Mouse (Mus musculus) neutrophil, adult 5-6 weeks (primary cell): ENCODE measurements at regions not wholly inside any gene's neighbourhood (a gene's known extent, or its start where the extent isn't known, plus 50 kb on each side); places are given as distances from the start of the nearest gene placed in this dataset.
A peak's percentile ranks its signal among the peaks of the same experiment; 100 is the strongest.
"Not testable (repeated sequence)": the region's sequence is repeated elsewhere in the genome, so short reads cannot be mapped to it uniquely, and the experiment has no call there.

Experiments used
- ATAC-seq: fragments of 151-379, 151-347 bp; 2 replicates; pipeline ENCODE4 v1.8.0; 2017; ENCODE audit warnings: mild to moderate bottlenecking, moderate TSS enrichment; ENCODE audit not compliant: insufficient number of reproducible peaks, poor library complexity, low FRiP score, severe bottlenecking; ENCODE audit errors: extremely low read depth

DNA sequence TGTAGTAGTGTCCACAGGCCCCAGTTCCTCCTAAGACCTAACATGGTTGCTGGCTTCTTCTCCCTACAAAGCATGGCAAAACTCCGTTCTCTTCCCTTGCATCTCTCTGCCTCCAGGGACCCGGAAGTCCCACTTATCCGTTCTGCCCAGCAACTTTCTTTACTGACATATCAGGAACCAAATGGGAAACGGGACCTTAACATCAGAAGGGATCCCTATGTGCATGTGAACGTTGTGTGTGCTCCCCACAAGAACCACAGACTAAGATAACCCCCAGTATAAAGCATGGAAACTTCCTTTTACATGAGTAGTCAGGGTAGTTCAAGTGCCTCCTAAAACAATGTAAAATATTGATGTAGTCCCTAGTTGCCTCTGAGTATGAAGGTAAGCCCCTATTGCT, 61.6 kb downstream of the Zxdb start:
- ATAC-seq, result no peak

- ATAC-seq, result no peak
Measured at GRCm38 (mm10) chrX:94788331-94788920, 64.1 kb downstream of the Zxdb start.

DNA sequence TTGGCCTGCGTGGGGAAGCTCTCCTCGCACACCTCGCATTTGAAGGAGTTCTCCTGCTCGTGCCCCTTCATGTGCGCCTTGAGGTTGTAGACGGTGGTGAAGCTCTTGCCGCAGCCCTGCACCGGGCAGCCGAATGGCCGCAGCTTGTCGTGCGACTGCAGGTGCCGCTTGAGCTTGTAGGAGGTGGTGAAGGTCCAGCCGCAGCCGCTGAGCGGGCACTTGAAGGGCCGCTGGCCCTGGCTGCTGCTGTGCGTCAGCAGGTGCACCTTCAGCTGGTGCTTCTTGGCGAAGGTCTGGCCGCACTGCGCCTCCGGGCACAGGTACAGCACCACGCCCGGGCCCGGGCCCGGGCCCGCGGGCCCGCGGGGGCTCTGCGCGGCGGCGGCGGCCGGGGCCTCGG, 72.5 kb downstream of the Zxdb start:
- peak; percentile 13; the same call in 1 of the 2 replicates for ATAC-seq

DNA sequence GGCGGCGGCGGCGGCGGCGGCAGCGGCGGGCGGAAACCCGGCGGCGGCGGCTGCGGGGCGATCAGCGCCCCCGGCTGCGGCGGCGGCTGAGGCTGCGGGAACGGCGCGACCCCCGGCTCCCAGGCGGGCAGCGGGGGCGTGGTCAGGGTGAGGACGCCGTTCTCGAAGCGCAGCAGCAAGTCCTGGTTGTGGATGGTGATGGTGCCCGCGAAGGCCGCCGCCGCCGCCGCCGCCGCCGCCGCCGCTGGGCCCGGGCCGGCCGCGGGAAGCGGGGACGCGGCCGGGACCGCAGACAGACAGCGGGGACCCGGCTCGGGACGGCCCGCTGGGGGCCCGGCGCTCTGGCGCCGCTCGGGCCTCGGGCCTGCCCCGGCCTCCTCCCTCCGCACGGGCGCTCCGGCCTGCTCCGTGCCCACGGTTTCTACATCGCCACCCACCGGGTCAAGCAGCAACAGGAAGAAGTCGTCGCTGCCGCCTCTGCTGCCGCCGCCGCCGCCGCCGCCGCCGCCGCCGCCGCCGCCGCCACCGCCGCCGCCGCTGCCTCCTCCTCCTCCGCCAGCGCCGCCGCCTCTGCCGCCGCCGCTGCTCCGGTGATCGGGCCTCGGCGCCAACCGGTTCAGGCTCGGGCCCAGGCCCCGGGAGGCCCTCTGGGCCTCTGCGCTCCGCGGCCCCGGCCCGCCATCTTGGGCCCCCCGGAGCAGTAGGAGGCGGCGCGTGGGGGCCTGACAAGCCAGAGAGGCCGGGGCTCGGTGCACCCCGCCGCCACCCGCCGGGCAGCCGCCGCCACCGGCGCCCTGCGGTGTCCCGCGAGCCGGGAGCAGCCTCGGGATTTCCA, 73.2 kb downstream of the Zxdb start:
- peak; percentile 37; the same call in 1 of the 2 replicates for ATAC-seq

- ATAC-seq, result peak; percentile 44
Measured at GRCm38 (mm10) chrX:94798183-94798619, 73.8 kb downstream of the Zxdb start.

DNA sequence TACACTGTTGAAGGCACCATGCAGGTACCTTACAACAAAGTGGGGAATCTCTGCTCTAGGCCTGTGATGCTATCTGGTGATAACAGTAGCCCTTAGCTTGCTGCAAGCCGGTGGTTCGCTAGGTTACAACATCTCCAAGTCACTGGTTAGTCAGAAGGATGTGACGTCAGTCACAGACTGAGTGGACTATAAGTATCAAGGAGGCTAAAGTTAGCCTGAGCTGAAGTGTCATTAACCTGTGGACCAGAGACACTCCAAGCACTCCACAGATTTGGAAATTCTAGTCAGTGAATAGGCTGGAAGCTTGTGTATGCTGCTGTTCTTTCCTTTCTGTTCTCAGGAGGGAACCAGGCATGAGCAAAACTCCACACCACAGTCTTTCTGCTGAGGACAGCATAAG, 88.4 kb downstream of the Zxdb start:
- not testable (repeated sequence) for ATAC-seq

DNA sequence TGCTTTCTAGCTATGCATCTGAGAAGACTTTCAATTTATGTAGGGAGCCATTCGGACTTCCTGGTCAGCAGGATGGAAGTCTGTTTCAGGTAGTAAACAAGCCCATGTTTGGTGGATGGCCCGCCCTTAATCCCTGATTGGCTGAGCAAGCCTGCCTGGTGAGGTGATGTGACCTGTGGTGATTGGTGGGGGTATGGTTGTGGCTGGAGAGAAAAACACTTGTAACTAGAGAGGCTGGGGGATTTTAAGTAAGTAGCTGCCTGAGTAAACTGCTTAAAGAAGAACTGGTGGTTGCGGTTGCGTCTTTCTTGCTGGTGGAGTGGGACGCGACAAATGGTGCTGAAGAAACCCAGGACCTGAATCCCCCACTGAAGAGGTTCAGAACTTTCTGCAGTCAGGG, 103.2 kb downstream of the Zxdb start:
- not testable (repeated sequence) for ATAC-seq

DNA sequence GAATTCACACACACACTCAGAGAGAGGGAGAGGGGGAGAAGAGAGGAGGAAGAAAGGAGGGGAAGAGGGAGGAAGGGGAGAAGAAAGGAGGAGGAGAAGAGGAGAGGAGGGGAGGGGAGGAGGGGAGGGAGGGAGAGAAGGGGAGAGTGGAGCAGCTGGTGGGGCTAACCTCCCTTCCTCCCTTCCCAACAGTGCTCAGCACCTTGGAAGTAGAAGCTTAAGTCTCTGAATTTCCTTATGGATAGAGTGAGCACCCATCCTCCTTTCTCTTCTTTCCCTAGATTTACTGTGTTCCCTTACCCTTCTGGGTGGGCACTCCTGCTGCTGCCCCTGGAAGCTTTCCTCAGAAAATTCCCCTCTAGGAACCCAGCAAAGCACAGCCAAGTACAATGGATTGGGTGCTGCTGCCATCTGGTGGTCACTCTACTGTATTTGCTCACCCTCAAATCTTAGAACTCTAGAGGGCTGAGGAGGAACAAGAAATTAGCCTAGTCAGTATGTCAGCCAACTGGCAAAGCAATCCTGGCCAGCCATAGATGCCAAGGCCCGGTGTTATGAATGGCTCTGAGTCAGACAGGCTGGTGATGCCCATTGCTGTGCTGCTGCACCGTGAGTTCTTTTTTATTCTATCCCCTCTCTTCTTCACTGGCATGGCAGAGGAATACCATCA, 119.9 kb downstream of the Zxdb start:
- ATAC-seq, result peak; percentile 77; the same call in 1 of the 2 replicates

DNA sequence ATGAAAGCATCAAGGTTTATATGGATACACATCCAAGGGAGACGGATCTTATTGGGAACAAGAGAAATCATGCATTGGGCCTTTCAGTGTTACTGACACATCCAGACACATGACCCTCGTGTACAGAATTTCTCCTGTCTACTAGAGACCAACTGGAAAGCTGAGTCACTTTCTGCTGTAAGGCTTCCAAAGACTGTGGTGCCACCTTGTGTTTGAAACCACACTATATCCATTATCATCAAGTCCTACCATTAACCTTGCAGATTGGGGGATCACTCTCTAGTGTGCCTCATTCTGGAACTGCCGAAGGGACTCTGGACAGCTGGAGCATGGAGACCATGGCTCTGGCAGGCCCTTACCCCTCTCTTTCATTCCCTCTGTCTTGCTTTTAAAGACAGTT, 125.2 kb downstream of the Zxdb start:
- not testable (repeated sequence) for ATAC-seq

DNA sequence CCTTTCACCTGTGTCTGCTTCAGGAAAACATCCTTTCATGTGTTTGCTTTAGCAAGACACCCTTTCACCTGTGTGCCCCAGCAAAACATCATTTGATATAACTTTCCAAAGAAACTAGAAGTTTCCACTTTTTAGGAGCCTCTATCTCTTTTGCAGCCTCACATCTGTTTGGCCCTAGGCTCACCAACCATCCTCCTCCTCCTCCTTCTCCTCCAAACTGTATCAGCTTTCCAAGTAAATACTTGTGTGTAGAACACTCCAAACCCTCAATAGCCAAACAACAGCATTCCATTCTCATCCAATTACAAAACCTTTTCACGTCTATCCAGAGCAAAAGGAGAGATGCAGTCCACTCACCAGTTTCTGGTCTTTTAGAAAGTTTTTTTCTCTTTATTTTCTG, 133.1 kb downstream of the Zxdb start:
- no peak for ATAC-seq

GRCm38 (mm10) chrX:94857954-94858353, 133.6 kb downstream of the Zxdb start:
- no peak for ATAC-seq

- ATAC-seq, result no peak
Measured at GRCm38 (mm10) chrX:94863123-94863522, 138.8 kb downstream of the Zxdb start.

DNA sequence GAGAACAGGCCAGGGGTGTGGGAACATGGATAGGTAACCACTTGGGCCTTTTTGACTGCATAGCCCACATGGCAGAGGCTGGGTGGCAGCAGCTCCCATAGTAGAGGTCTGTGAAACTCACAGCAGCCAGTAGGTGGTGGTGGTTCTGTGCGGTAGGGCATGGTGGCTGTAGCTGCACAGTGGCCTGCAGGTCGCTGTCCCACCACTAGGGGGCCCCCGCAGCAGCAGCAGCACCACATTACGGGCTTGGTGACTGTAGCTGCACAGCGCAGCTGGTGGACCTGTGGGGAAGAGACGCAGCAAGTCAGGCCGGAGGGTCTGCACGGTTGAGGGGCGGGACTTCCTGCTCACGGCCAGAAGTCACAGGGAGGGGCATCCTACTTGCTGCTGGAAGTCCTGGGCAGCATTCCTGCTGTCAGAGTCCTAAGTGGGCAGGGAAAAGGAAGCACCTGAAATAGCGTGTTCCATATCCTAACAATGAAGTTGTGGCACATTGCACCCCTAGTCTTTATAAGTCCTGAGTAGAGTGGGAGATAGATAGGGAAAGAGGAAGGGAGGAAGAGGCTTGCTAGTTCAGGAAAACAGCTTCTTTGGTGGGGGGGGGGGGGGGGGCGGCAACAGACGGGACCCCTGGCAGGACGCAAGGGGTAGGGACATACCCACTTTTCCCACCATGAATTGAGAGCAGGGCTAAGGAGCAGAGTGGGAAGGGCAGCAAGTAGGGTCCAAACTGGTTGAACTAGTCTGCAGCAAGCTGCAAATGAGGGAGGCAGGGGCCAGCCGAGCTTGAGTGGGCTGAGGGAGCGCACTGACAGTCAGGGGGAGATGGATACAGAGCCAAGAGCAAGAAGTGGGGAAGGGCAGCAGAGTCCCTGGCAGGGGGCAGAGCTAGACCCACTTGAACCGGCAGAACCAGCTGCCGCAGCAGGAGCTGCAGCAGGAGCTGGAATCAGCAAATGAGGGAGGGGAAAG, 141.4 kb downstream of the Zxdb start:
- ATAC-seq, result peak; percentile 100

DNA sequence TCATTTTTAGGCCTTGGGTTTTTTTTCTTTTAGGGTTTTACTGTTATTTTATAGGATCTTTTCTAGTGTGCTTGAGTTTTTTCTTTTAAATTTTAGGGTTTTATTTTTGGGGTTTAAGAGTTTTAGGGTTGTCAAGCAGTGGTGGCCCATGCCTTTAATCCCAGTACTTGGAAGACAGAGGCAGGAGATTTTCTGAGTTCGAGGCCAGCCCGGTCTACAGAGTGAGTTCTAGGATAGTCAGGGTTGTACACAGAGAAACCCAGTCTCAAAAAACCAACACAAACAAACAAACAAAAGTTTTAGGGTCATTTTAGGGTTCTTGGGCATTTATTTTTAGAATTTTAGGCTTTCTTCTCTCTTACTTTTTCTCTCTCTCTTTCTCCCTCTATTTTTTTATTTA, 142.9 kb downstream of the Spin4 start:
- not testable (repeated sequence) for ATAC-seq
